Mouse (Mus musculus): Measurements from ENCODE around the gene Fn3krp. TPM values are rescaled to one million over a fixed set of nuclear protein-coding genes. Genes with fewer than 3 reads are reported as not detected.

Fn3krp gene
- 11.8 and 13.2 TPM in 2 replicates for polyA plus RNA-seq (2012; rRNA removed)

DNA sequence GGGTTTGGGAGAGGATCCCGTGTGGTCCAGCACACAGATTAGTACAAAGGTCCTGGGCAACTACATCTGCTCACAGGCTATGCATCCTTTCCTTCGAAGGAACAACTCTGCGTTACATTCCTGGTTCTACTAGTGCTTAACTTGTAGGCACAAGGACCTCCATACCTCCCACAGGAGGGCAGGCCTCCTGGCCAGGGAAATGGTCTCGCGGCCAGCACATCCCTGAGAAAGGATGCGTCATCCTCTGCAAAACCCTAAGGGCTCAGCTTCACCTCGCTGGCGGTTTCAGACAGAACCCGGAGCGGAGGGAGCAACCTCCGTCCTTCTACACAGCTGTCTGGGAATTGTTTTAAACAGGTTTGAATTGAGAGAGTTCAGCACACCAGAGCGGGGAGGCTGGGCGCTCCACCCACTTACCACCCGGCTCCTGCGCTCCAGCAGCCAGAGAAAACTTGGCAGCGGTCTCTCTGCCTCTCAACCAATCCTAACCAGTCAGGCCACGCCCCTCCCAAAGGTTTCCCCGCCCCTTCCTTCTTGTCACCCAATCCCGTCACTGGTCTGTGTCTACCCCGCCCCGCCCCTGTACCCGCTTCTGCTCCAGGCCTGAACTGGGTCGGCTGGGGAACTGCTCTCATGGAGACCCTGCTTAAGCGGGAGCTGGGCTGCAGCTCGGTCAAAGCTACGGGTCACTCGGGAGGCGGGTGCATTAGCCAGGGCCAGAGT lies at the start of gene Fn3krp:
TSS of gene Fn3krp (plus strand) at position 572 of the 723 bp plus-strand sequence.

DNA sequence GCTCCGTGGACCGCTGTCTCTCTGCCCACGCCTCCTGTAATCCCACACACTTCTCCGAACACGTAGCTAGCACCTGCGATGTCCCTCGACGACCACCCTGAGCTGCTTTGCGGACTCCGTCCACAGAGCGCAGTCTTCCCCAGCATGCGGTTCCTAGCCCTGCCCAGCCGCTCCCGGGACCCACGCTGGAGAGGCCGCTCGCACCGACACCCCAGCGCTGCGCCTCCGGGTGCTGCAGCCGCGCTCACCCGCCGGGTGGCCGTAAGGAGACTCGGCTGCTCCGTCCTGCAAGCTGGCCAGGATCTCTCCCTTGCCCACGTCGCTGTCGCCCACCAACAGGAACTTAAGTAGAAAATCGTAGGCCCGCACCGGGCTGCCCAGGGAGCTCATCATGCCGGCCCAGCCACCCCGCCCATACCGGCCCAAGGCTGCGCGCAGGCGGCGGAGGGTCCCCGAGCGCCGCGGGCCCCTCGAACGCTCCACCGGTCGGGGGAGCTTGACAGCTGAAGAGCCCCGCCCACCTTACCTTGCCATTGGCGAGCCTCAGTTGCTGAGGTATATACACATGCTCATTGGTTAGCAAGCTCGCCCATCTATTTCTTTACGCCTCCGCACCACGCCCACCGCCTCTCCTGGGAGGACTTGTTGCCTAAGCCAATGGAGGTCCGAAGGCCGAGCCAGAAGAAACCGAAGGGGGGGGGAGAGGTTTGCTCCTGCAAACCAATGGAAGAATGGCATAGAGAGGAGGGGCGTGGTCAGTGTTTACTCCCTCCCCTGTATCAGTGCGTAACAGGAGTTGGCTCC lies 33.2 kb upstream of the Fn3krp start, which contains the start of gene Rab40b:
TSS of gene Rab40b (minus strand) at position 502 of the 804 bp plus-strand sequence.

GRCm38 (mm10) chr11:121434156-121435155 lies 13.3 kb downstream of the Fn3krp start, which contains the start of gene Fn3k:
TSS of gene Fn3k (plus strand) at chr11:121434913.

GRCm38 (mm10) chr11:121451753-121452635 lies 30.8 kb downstream of the Fn3krp start, which contains the start of gene Tbcd:
TSS of gene Tbcd (plus strand) at chr11:121451949.

Other genes with a start within 250 kb of the Fn3krp start
- 9.8 and 11.2 TPM in 2 replicates for gene Hexdc, start 217.0 kb upstream of the Fn3krp start, polyA plus RNA-seq (2012; rRNA removed)
- gene Ogfod3, start 216.7 kb upstream of the Fn3krp start, polyA plus RNA-seq (2012; rRNA removed), result 6.6 and 6.7 TPM in 2 replicates
- 17.4 and 17.8 TPM in 2 replicates for gene Cybc1, start 192.1 kb upstream of the Fn3krp start, polyA plus RNA-seq (2012; rRNA removed)
- gene Narf, start 184.1 kb upstream of the Fn3krp start, polyA plus RNA-seq (2012; rRNA removed), result 32.3 and 34.5 TPM in 2 replicates
- 7.1 TPM in 2 replicates for gene Foxk2, start 161.4 kb upstream of the Fn3krp start, polyA plus RNA-seq (2012; rRNA removed)
- gene Wdr45b, start 67.0 kb upstream of the Fn3krp start, polyA plus RNA-seq (2012; rRNA removed), result 17.3 and 17.6 TPM in 2 replicates
- 0.31 TPM in 2 replicates for gene Rab40b, start 33.1 kb upstream of the Fn3krp start, polyA plus RNA-seq (2012; rRNA removed)
- gene Fn3k, start 13.5 kb downstream of the Fn3krp start, polyA plus RNA-seq (2012; rRNA removed), result 10.9 and 11.1 TPM in 2 replicates
- gene Tbcd, start 30.5 kb downstream of the Fn3krp start, polyA plus RNA-seq (2012; rRNA removed), result 21.4 and 22.0 TPM in 2 replicates
- gene Zfp750, start 97.9 kb downstream of the Fn3krp start, polyA plus RNA-seq (2012; rRNA removed), result 1.6 and 1.9 TPM in 2 replicates

All from liver, embryonic 18 days (tissue).